12 mouse cellular contexts compared by ENCODE assay signal in genomic region chr5:111835737-111836667, GRCm38 (mm10).
A peak's percentile ranks its signal among the peaks of the same experiment; 100 is the strongest.
DNase-seq lines count a peak whose midpoint lies in the region; ATAC-seq and TF ChIP-seq lines count a peak whose summit lies in the region.
"Had no signal": no experiment of that assay in that cellular context is flagged by ENCODE, and none has a peak within 500 bp of the region (broad histone marks: within the 10 kb centered on the region; RNA-seq: fewer than 3 reads in every experiment).

No protein-coding gene starts in this region.

- intact Hi-C loops in left cerebral cortex, postnatal 10 days (cut with DNase I), result no loop called here

- peak overlapping the region; percentile 90 for H3K27ac ChIP-seq in forebrain, embryonic 13.5 days
- peak overlapping the region; percentile 69 for H3K27ac ChIP-seq in midbrain, embryonic 12.5 days (replicated peaks)
- H3K27ac ChIP-seq in thymus, adult 2 months (ENCODE audit: control insufficient read depth, insufficient read depth, low read length), result no peak overlapping the region
- H3K27ac ChIP-seq: layer of hippocampus, adult 2 months; liver, embryonic 14.5 days had no signal

- no peak for TF ChIP-seq CTCF in Patski (IDR thresholded peaks at IDR 0.05)
- TF ChIP-seq CTCF in thymus, adult 2 months (IDR thresholded peaks at IDR 0.05; ENCODE audit: borderline replicate concordance, control insufficient read depth, extremely low read depth, insufficient read depth, low read length, poor library complexity), result no peak

- ATAC-seq in Patski, result peak; percentile 10
- ATAC-seq in forebrain, embryonic 13.5 days, result no peak; the same call in 1 of the 2 replicates
- ATAC-seq in midbrain, embryonic 12.5 days (ENCODE audit: low FRiP score, low read depth), result no peak
- ATAC-seq: CD4-positive, CD25-positive, alpha-beta regulatory T cell, adult 4 months had no signal

- H3K4me1 ChIP-seq in forebrain, embryonic 13.5 days, result peaks cover 36% of the 10 kb centered on the region
- peaks cover 24% of the 10 kb centered on the region for H3K4me1 ChIP-seq in midbrain, embryonic 12.5 days
- H3K4me1 ChIP-seq in thymus, adult 2 months (replicated peaks; ENCODE audit: control insufficient read depth, insufficient read depth, low read length), result no peaks in the 10 kb centered on the region

- peaks cover 4% of the 10 kb centered on the region for H3K27me3 ChIP-seq in Patski
- H3K27me3 ChIP-seq in forebrain, embryonic 13.5 days, result peaks cover 39% of the 10 kb centered on the region
- H3K27me3 ChIP-seq in midbrain, embryonic 12.5 days, result peaks cover 57% of the 10 kb centered on the region
- H3K27me3 ChIP-seq in thymus, adult 2 months (ENCODE audit: control insufficient read depth, insufficient read depth, low read length), result no peaks in the 10 kb centered on the region

- TF ChIP-seq POLR2A in thymus, adult 2 months (IDR thresholded peaks at IDR 0.05; ENCODE audit: control insufficient read depth, extremely low read depth, insufficient read depth, low read length, poor library complexity), result no peak

- in situ Hi-C loops in Patski (cut with MboI; ENCODE audit: low pct_unique_long_range_greater_than_20kb), result no loop called here

- no peaks in the 10 kb centered on the region for H3K9me3 ChIP-seq in forebrain, embryonic 13.5 days (replicated peaks)
- no peaks in the 10 kb centered on the region for H3K9me3 ChIP-seq in midbrain, embryonic 12.5 days

- no peaks in the 10 kb centered on the region for H3K36me3 ChIP-seq in forebrain, embryonic 13.5 days (ENCODE audit: poor library complexity, severe bottlenecking)
- H3K36me3 ChIP-seq in midbrain, embryonic 12.5 days, result no peaks in the 10 kb centered on the region
- H3K36me3 ChIP-seq in thymus, adult 2 months (ENCODE audit: control insufficient read depth, insufficient read depth, low read length), result no peaks in the 10 kb centered on the region

- peak overlapping the region; percentile 41; the same call in 1 of the 2 replicates for H3K9ac ChIP-seq in forebrain, embryonic 13.5 days
- 0 out of 2 replicates have a peak overlapping the region, but pooled peaks have one; percentile 0 for H3K9ac ChIP-seq in midbrain, embryonic 12.5 days (replicated peaks)
- H3K9ac ChIP-seq: liver, embryonic 14.5 days had no signal

- no peak overlapping the region for H3K4me3 ChIP-seq in forebrain, embryonic 13.5 days
- no peak overlapping the region for H3K4me3 ChIP-seq in midbrain, embryonic 12.5 days
- no peak overlapping the region for H3K4me3 ChIP-seq in thymus, adult 2 months (ENCODE audit: control insufficient read depth, insufficient read depth, low read length)
- H3K4me3 ChIP-seq: layer of hippocampus, adult 2 months had no signal

- H3K4me2 ChIP-seq in forebrain, embryonic 13.5 days, result peak overlapping the region; percentile 46
- H3K4me2 ChIP-seq in midbrain, embryonic 12.5 days (replicated peaks), result peak overlapping the region; percentile 32

- POLR2A ChIA-PET in Patski (lab: Charles Lee), result no interaction called here

- 30% methylated on average over 17 of the region's 17 CpGs for WGBS in forebrain, embryonic 13.5 days
- 44% methylated on average over 17 of the region's 17 CpGs for WGBS in midbrain, embryonic 12.5 days
- WGBS in thymus, adult 2 months, result 74% methylated on average over 17 of the region's 17 CpGs

- peak; percentile 15 to 21 for DNase-seq in left cerebral cortex, adult 18-20 months (ENCODE audit: low spot score in 2 of 2)
- DNase-seq in left cerebral cortex, postnatal 10 days (ENCODE audit: extremely low spot score in 1 of 2, low spot score in 2 of 2), result no peak
- DNase-seq in Patski (ENCODE audit: low read depth, low spot score), result no peak
- no peak for DNase-seq in spleen, postnatal 10 days (ENCODE audit: low spot score in 2 of 2)
- no peak for DNase-seq in frontal cortex, postnatal 10 days (ENCODE audit: low spot score in 2 of 2)
- DNase-seq in thymus, adult 2 months, result no peak
- DNase-seq: right cerebral cortex, postnatal 4 days had no signal

- CTCF ChIA-PET in Patski (lab: Charles Lee), result interaction anchor here (0.7 to 0.9 kb wide), 2 partner anchors 9 to 23 kb away, joined by 3 read pairs; no protein-coding TSS in a partner anchor

Comparison
In these comparisons a context has a peak if more than half of its experiments do, and no peak if none do; other contexts are left out.
1. DNase-seq: peak in left cerebral cortex, adult 18-20 months (2 of 2); none in left cerebral cortex, postnatal 10 days (0 of 2), Patski (single experiment), spleen, postnatal 10 days (0 of 2), frontal cortex, postnatal 10 days (0 of 2) and thymus, adult 2 months (single experiment).